Mouse (Mus musculus) WW6 (cell line): ENCODE data around the gene Arpc5.
"Not testable (repeated sequence)": the region's sequence is repeated elsewhere in the genome, so short reads cannot be mapped to it uniquely, and the experiment has no call there.

Experiments
- DNase-seq: peaks from one replicate; pipeline ENCODE4 v3.0.0-alpha.2; 2013; ENCODE audit warnings: low read depth, low spot score

Gene Arpc5

DNA sequence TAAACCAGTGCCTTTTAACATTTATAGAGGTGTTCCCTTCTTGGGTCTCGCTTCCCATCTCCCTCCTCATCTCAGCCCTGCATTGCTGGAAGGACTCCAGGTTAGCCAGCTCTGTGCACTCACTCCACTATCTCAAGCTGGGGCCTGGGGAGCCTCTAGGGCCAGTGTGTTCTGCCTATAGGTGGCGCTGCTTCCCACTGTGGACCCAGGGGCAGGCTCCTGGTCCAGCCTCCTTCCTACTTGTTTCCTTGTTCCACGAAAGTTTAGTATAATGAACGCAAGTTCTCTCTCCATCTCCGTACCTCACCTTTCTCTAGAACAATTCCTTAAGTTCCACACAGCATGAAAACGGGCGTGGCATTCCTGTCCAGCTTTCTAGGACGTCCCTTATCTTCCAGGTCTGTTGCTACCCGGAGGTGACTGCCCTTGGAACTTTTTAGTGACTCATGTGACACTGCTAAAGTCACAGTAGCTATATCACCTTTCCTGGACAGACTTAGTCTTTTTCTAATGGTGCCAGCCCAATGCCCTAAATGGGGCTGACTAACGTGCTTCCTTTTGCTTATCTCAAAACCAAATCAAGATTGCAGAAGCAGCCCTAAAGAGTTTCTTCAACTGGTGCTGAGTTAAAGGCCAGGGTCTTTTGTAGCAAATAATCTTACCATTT, 12.9 kb downstream of the Arpc5 start:
- no peak for DNase-seq

DNA sequence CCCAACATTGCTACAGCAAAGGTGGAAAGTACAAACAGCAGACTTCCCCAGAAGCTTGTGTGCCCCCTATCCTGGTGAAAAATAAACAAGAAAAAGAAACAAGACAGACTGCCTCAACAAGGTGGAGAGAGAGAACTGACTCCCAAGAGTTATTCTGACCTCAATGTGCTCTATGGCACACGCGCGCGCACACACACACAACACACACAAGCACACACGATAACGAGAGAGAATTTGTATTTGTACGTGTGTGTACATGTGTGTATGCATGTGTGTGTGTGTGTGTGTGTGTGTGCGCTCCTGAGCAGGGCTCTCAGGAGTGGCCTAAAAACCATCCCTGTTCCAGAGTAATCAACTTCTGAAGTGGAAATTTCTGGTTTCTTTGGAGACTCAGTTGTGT, 18.3 kb downstream of the Arpc5 start:
- no peak for DNase-seq

DNA sequence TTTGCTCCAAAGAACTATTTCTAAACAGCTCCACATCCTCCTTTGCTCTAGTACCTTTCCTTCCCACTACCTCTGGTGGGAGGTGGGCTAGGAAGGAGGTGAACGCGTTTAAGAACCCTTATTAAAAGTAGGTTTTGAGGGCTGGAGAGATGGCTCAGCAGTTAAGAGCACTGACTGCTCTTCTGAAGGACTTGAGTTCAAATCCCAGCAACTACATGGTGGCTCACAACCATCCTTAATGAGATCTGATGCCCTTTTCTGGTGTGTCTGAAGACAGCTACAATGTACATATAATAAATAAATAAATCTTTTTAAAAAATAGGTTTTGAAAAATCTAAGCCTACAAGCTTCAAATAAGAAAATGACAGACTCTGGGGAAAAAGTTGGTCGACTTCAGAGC, 19.1 kb downstream of the Arpc5 start:
- DNase-seq = not testable (repeated sequence)

DNA sequence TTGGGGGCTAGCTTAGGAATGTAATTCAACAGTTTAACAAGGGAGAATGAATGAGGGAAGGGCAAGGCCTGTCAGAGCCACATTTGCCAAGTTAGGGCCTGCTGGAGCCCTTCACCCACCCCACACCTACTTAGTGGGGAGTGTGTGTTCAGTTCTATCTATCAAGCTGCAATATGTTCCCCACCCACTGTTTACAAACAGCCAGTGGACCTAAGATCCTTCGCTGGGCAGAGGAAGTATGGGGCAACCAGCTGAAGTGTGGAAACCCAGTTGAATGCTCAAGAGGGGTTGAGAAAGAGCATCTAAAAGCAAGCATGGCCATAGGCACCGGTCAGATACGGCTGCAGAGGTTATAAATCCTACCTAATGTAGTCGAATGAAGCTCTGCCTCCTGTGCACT, 20.6 kb downstream of the Arpc5 start:
- no peak for DNase-seq

DNA sequence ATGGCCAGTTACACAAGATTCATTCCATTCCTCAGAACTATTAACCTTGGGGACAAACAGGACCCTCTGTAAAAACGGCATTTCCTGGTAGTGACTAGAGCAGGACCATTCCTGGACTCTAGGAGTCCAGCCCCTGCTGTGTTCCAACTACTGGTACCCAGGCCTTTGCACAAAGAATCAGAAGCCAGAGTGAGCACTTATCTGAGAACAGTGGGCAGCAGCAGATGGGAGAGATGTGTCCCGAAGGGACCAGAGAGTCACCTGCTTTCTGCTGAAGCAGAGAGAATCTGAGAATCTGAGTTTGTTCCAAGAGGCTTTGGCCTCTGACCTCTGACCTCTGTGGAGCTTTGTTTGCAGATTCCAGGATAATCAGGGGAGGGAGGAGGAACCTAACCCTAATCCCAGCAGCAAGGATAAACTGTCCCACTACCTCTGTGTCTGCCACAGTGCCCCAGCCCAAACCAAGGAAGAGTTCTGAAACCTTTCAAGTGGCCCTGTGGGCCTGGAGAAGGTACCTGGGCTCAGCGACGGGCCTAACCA, 21.8 kb downstream of the Arpc5 start:
- no peak for DNase-seq

DNA sequence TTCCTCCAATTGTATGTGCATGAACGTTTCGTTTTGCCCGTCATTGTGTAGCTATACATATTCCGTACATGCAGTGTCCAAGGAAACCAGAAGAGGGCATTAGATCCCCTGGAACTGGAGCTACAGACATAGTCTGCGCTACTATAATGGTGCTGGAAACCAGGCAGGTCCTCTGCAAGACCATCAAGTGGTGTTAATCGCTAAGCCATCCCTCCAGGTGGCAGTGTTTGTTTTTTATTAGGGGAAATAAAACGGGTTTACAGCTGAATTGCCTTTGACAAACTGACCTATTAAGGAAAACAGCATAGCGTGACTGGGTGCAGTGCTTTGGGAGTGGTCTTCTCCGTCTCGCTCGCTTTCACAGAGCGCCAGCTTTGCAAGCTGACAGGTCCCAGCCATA, 23.9 kb downstream of the Arpc5 start:
- DNase-seq = peak; percentile 68

DNA sequence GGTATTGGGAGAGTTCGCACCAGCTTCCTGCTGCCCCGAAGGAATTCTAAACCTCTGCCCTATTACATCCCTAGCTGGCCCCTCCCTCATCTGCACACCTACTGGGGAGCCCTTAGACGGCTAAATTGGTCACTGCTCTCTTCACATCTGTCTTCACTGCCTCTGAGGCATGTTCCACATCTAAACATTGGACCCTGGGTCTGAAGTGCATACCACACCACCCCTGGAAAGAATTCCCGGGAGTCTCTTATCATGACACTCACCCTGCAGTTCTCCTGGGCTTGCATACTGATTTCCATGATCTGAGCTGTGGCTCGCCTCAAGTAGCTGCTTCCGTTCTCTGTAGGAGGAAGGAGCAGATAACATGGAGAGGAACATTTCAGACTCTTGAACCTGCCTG, 24.5 kb downstream of the Arpc5 start:
- no peak for DNase-seq

DNA sequence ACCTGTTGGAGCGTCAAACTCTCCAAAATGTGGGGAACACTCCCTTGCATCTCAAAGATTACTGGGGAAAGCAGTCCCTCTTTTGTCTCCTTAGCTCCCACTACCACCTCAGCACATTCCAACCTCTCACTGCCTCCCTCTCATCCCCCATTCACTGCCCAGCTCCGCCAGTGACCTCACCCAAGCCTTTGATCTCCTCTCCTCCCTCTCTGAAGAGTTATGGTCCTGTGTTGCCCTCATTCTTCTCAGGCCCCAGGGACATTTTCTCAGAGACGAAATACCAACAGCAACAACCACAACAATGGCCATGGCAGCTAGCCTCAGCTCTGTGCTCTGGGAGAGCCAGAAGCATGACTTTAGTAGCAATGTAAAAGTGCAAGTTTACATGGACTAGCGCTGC, 24.9 kb downstream of the Arpc5 start:
- DNase-seq = no peak

DNA sequence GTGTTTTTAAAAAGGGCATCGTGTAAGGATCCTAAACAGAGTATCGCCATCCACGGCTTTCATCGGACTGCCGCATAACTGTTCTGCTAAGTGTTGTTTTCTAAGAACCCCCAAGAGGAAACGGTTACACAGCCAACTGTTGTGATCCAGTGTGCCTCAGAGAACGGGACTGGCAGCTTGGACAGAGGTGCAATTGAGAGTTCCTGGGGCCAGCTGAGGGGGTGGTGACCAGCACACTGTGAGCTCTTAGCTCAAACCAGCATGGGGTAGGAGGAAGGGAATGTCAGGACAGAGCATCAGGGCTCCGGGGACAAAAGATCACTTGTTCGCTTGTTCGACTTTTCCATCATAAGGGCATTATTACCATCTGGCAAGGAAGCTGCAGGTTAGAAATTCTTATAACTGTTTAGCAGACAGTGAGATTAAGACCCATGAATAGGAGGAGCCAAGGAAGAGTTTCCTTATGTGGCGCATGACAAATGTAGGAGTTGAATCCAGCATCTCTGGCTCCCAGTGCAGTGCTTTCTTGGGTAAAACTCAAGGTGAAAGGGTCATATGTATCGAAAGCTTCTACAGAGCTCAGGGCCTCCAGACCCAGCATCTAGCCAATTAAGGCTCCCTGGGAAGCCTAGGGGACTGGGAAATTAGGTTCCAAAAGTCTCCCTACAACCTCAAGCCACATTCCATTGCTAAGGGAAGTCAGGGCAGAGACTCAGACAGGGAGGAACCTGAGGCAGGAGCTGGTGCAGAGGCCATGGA, 26.6 kb downstream of the Arpc5 start:
- no peak for DNase-seq

DNA sequence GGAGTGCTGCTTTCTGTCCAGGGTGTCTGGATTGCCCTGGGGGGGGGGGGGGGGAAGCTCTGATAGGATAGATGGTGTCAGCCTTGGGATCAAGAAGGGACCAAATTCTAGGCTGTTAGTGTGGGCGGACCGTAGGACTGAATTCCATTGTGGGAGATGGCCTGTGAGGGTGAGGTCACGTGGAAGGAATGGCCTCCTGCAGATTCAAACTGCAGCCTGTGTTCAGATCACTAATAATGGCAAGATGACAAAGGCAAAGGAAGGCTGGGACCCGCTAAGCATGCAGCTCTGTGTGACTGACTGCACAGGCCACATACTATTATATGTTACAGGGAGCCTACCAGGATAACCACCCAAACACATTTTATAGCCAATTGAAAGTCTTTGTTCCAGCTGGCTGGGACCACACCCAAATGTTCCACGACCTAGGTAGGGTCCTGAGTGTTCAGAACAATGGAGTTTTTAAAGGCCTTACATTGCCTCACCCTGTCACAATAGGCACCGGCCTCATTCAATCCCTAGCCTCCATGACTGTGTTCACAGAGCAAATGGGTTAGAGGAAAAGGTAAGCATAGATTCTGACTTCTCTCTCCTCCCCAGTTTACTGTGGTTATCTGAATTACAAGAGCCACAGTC, 27.3 kb downstream of the Arpc5 start:
- no peak for DNase-seq

DNA sequence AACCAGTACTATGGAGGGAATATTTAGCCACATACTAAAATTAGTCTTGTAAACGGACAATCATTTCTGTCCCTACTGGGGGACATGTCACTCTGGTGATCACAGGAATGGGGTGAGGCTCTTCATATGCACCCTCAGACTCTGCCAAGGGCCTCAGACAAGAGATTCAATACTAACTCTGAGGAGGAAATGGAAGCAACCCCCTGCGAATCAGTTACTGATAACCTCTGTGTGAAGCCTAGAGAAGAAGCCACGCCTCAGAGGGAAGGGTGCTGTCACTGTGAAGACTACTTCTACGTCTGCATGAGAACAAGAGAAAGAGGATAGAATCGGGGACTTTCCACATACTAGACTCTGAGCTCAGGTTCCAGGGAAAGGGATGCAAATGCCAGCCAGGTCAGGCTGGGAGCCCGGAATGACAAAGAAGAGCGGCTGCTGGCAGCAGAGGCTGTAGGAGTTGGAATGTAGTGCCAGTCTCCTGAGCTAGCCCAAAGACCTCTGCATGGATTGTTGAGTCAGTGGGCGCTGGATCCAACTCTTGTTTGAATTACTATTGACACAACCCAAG, 29.4 kb downstream of the Arpc5 start:
- DNase-seq = no peak

DNA sequence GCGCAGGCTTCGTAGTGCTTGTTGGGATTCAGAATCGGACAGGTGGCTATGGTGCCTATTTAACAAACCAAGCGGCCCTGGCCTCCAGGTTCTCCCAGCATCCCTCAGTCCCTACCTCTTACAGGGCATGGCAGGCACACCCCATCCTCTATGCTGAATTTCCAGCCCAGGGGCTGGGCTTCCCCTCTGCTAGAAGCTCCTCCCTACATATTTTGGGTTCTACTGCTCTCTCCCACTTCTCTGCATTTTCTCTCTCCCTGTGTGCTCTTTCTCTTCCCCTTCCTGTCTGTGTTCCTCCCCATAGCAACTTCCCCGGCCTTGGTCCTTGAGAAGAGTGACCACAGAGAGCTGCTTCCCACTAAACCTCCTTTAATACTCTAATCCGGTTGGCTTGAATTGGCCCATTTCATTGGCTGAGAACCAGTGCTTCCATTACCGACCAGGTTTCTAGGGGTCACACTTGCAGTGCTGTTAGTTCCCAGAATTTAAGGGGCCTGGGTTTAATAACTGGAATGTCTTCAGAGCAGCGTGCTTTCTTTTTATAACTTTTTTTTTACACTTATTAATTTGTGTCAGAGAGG, 30.4 kb downstream of the Arpc5 start:
- no peak for DNase-seq

DNA sequence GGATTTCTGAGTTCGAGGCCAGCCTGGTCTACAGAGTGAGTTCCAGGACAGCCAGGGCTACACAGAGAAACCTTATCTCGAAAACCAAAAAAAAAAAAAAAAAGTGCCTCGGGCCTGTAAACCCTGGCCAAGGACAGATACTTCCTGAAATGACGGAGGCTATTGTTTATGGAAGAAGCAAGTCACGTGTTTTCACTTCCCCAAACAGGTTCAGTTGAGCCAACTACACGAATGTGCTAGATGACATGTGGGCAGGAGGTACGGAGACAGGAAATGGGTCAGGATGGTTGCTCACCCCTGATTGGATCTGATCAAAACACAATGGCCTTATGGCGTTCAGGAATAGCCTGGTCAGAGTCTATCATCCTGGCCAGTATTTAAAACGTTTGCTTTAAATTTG, 31.8 kb downstream of the Arpc5 start:
- no peak for DNase-seq

DNA sequence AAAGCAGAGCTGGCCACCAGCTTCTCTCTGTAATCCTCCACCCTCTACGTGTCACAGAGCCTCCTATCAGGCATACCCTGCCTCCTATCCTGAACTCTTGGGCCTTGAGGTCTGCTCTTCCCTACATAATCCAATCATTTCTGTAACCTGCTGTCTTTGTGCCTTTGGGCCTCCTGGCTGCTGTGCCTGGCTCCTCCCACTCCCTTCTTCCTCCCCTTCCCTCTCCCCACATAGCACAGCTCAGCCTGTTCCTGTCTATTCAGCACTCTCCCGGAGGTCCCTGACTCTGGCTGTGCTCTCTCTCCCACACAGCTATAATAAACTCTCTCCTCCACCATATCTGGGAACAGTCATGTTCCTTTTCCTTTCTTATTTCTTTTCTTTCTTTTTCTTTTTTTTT, 33.6 kb downstream of the Arpc5 start, which contains the start of gene Ncf2:
Gene Ncf2 (plus strand): TSS at position 298 of the 400 bp plus-strand sequence.
- no peak for DNase-seq

DNA sequence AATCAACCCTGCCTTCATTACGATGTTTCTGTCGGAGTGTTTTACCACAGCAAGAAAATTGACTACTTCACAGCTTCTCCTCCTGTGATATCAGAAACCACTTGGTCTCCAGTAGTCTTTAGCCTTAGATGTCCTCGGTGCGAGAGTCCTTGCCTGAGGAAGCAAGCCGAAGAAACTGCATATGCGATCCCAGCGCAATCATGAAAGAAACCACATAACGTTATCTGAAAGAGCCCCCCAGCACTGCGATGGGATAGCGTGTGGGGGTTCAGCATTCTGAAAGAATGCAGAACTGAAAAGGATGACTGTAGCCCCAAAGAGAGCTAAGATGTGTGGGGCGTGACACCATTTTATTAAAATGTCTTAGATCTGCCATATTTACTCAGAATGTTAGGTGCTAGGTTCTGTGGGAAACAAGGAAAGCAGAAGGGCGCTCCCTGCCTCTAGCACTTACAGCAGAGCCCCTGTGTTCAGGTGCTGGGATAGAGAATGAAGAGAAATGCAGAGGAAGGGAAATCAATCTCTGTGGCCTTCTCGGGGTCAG, 34.4 kb downstream of the Arpc5 start:
- no peak for DNase-seq

DNA sequence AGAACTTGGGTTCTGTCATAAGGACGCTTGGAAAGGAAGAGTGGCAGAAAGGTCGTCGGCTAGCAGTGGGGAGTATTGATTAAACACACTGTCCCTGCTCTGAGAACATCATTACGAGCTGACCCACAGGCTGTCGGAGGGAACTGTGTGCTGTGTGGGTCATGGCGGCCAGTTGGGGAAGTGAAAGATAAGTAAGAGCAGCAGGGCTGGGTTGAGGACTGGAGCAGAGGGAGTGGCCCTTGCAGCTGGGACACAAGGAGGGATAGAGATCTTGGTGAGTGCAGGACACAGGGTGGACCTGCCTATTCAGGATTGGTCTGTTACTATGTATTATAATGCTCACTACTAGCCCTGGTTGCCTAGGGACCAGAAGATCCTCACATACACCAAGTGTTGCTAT, 38.6 kb downstream of the Arpc5 start:
- DNase-seq = no peak

DNA sequence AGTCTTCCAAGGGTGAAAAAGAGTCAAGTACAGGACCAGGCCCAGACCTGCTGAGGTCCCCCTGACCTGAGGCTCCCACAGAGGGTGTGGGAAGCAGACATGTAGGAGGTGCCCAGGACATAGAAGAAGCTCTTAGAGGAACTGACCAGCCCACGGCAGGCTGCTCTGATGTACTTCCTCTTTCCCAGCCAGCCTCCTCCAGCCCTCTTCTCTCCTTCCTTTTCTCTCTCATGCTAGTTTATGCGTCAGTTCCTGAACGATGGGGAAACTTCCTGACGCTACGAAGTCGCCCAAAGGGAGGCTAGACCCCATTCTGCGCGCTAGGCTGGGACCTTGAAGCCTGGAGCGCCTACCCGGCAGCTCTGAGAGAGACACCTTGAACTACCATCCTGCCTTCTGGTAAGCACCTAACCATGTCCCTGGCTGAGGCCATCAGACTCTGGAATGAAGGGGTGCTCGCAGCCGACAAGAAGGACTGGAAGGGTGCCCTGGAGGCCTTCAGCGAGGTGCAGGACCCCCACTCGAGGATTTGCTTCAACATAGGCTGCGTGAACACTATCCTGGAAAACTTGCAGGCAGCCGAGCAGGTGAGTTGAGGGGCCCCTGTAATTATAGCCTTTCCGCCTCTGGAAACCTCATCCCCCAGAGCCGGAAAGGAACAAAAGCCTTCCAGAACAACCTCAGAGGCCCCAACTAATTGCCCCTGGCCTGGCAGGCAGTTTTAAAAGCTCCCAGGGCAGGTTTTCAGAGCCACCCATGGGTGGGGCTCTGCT, 41.5 kb downstream of the Arpc5 start:
- DNase-seq = no peak

DNA sequence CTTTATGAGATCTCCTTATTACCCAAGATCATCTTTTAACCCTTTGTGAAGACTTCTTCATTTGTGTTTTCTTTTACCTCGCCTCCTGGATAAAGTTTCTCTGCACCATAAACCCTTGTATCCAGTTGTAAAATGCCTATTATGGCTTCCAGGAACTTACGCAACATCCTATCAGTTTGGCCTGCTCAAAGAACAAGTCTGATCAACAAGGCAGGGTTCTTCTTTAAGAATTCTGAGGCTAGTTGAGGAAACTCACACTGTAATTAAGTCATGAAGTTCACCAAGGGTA, 42.0 kb downstream of the Arpc5 start:
- DNase-seq = no peak

DNA sequence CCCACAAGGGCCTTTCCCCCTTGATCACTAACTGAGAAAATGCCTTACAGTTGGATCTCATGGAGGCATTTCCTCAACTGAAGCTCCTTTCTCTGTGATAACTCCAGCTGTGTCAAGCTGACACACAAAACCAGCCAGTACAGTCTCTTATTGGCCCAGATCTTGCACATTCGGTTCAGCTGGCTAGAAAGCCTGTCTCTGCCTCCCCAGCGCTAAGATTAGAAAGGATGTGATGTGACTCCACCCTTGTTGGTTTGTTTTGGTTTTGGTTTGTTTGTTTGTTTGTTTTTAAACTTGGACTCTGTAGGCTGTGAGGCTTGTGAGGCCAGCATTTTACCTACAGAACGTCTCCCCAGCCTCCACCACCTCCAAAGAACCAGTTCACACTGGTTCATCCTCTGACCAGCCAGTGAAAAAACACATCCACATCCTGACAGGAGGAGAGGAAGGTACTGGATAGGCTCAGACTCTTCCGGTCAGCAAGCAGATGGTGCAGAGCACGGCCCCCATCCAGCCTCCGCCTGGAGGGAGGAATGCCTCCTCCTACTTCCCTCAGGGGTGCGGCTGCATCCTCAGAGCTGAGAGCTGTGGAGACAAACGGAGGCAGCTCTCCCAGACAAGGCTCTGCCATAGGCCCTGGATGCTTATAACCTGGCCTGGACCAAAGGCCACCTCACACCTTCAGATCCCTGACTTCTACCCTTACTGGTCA, 43.4 kb downstream of the Arpc5 start:
- DNase-seq = no peak
